Mouse (Mus musculus) olfactory bulb, adult 2 months (tissue): ENCODE results near the gene Scin.

Source experiments
- CTCF ChIP-seq: fragments of 200-500 bp; IDR thresholded peaks from 2 replicates; pipeline ENCODE4 v1.5.1; 2012; ENCODE audit warnings: low read depth, mild to moderate bottlenecking, low read length, moderate library complexity; ENCODE audit not compliant: insufficient read depth
- POLR2A ChIP-seq: fragments of 200-500 bp; IDR thresholded peaks from 2 replicates; pipeline ENCODE4 v1.6.1; 2012; ENCODE audit warnings: mild to moderate bottlenecking, low read depth, low read length, moderate library complexity; ENCODE audit not compliant: insufficient read depth

DNA sequence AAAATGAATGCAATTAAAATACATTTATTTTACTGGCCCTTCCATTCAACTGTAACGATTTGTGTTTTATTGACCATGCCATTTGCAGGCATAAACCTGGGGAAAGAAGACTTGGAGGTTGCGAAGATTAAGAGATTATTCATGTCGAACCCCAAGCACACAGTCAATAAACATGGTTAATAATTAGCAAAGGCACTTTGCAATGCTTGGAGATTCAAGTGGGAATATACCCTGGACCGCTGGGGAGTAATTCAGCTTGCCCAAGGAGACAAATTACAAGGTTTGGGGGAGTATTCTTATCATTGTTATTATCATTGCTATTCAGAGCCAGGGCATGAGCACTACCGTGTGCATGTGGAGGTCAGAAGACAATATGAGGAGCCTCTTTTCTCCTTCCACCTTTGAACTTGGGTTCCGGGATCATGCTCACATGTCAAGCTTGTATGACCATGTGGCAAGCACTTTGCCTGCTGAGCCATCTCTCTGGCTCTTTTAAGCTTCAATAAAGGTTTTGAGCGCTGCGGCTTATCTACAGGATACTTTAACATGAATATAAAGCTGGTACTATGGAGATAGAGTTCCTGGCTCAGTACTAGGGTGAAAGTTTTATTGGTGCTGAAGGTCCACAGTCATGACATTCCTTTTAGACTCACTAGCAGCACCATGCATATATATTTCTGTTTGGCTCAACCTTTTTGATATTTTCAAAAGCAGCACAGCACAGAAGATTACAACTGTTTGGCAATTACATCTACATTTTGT lies 5.6 kb upstream of the Scin start:
- TF ChIP-seq CTCF (no peak), POLR2A (no peak)
